Mouse (Mus musculus): Measurements from ENCODE around the gene Ednrb. TPM values are rescaled to one million over a fixed set of nuclear protein-coding genes. Genes with fewer than 3 reads are reported as not detected.
"Not testable (repeated sequence)": the region's sequence is repeated elsewhere in the genome, so short reads cannot be mapped to it uniquely, and the experiment has no call there.

The Ednrb gene
- polyA plus RNA-seq, 1 experiment from 2014 or later: 47.6 TPM

- no peak for DNase-seq (ENCODE audit: low spot score)
- 63% methylated on average over 10 of the region's 10 CpGs for WGBS
- no peaks in the 10 kb centered on the region for H3K9me3 ChIP-seq
- no peak overlapping the region for H3K27ac ChIP-seq
- H3K4me1 ChIP-seq: peaks cover 5% of the 10 kb centered on the region; the same call in 1 of the 2 replicates
- no peaks in the 10 kb centered on the region for H3K36me3 ChIP-seq
- H3K27me3 ChIP-seq (ENCODE audit: insufficient read depth, poor library complexity, severe bottlenecking): no peaks in the 10 kb centered on the region
- H3K4me3 ChIP-seq: no peak overlapping the region
Observed at GRCm38 (mm10) chr14:103814015-103814691, 30.0 kb downstream of the Ednrb start.

- no peaks in the 10 kb centered on the region for H3K27me3 ChIP-seq (ENCODE audit: insufficient read depth, poor library complexity, severe bottlenecking)
- DNase-seq (ENCODE audit: low spot score): no peak
- no peak overlapping the region for H3K27ac ChIP-seq
- no peak overlapping the region for H3K4me3 ChIP-seq
- WGBS: 55% methylated on average over 3 of the region's 3 CpGs
- peaks cover 5% of the 10 kb centered on the region; the same call in 1 of the 2 replicates for H3K4me1 ChIP-seq
- H3K9me3 ChIP-seq: no peaks in the 10 kb centered on the region
- H3K36me3 ChIP-seq: no peaks in the 10 kb centered on the region
Observed at GRCm38 (mm10) chr14:103813246-103813645, 31.0 kb downstream of the Ednrb start.

- DNase-seq (ENCODE audit: low spot score): no peak
- no peaks in the 10 kb centered on the region for H3K27me3 ChIP-seq (ENCODE audit: insufficient read depth, poor library complexity, severe bottlenecking)
- no peaks in the 10 kb centered on the region for H3K9me3 ChIP-seq
- no peak overlapping the region for H3K4me3 ChIP-seq
- no peak overlapping the region for H3K27ac ChIP-seq
- peaks cover 5% of the 10 kb centered on the region; the same call in 1 of the 2 replicates for H3K4me1 ChIP-seq
- no peaks in the 10 kb centered on the region for H3K36me3 ChIP-seq
- WGBS: 88% methylated on average over 7 of the region's 7 CpGs
Observed at GRCm38 (mm10) chr14:103811291-103811690, 32.9 kb downstream of the Ednrb start.

GRCm38 (mm10) chr14:103803907-103804659 is 40.1 kb downstream of the Ednrb start:
- Histone ChIP-seq H3K4me1 (0 out of 2 replicates have a peak, but pooled peaks cover 2% of the 10 kb centered on the region), H3K27me3 (ENCODE audit: insufficient read depth, poor library complexity, severe bottlenecking) (no peaks in the 10 kb centered on the region), H3K9me3 (no peaks in the 10 kb centered on the region), H3K27ac (no peak overlapping the region), H3K4me3 (no peak overlapping the region), H3K36me3 (no peaks in the 10 kb centered on the region)
- no peak for DNase-seq (ENCODE audit: low spot score)
- WGBS: 41% methylated on average over 4 of the region's 4 CpGs

GRCm38 (mm10) chr14:103797123-103797522 is 47.1 kb downstream of the Ednrb start:
- no peak overlapping the region for H3K4me3 ChIP-seq
- H3K36me3 ChIP-seq: no peaks in the 10 kb centered on the region
- H3K27ac ChIP-seq: no peak overlapping the region
- no peaks in the 10 kb centered on the region for H3K9me3 ChIP-seq
- peaks cover 4% of the 10 kb centered on the region; the same call in 1 of the 2 replicates for H3K4me1 ChIP-seq
- WGBS: 84% methylated on average over 3 of the region's 3 CpGs
- H3K27me3 ChIP-seq (ENCODE audit: insufficient read depth, poor library complexity, severe bottlenecking): no peaks in the 10 kb centered on the region
- no peak for DNase-seq (ENCODE audit: low spot score)

GRCm38 (mm10) chr14:103795591-103795990 is 48.6 kb downstream of the Ednrb start:
- Histone ChIP-seq H3K27me3 (ENCODE audit: insufficient read depth, poor library complexity, severe bottlenecking) (no peaks in the 10 kb centered on the region), H3K4me1 (peaks cover 4% of the 10 kb centered on the region; the same call in 1 of the 2 replicates), H3K4me3 (no peak overlapping the region), H3K36me3 (no peaks in the 10 kb centered on the region), H3K27ac (no peak overlapping the region), H3K9me3 (no peaks in the 10 kb centered on the region)
- DNase-seq (ENCODE audit: low spot score): no peak
- 91% methylated on average over 1 of the region's 1 CpGs for WGBS

GRCm38 (mm10) chr14:103793409-103793808 is 50.8 kb downstream of the Ednrb start:
- no peak overlapping the region for H3K4me3 ChIP-seq
- no peak for DNase-seq (ENCODE audit: low spot score)
- no peaks in the 10 kb centered on the region for H3K36me3 ChIP-seq
- WGBS: 67% methylated on average over 5 of the region's 5 CpGs
- H3K27me3 ChIP-seq (ENCODE audit: insufficient read depth, poor library complexity, severe bottlenecking): no peaks in the 10 kb centered on the region
- no peak overlapping the region for H3K27ac ChIP-seq
- H3K9me3 ChIP-seq: no peaks in the 10 kb centered on the region
- H3K4me1 ChIP-seq: peaks cover 4% of the 10 kb centered on the region; the same call in 1 of the 2 replicates

- DNase-seq (ENCODE audit: low spot score): no peak
- 17% methylated on average over 1 of the region's 1 CpGs for WGBS
- Histone ChIP-seq H3K36me3 (no peaks in the 10 kb centered on the region), H3K4me3 (no peak overlapping the region), H3K4me1 (peaks cover 4% of the 10 kb centered on the region; the same call in 1 of the 2 replicates), H3K9me3 (no peaks in the 10 kb centered on the region), H3K27ac (0 out of 2 replicates have a peak overlapping the region, but pooled peaks have one; percentile 22), H3K27me3 (ENCODE audit: insufficient read depth, poor library complexity, severe bottlenecking) (no peaks in the 10 kb centered on the region)
Observed at GRCm38 (mm10) chr14:103792726-103793125, 51.5 kb downstream of the Ednrb start.

- Histone ChIP-seq H3K27me3 (ENCODE audit: insufficient read depth, poor library complexity, severe bottlenecking) (no peaks in the 10 kb centered on the region), H3K36me3 (no peaks in the 10 kb centered on the region), H3K4me3 (no peak overlapping the region), H3K27ac (no peak overlapping the region), H3K9me3 (no peaks in the 10 kb centered on the region), H3K4me1 (peaks cover under 1% of the 10 kb centered on the region; the same call in 1 of the 2 replicates)
- 81% methylated on average over 2 of the region's 2 CpGs for WGBS
- no peak for DNase-seq (ENCODE audit: low spot score)
Observed at GRCm38 (mm10) chr14:103787547-103787946, 56.7 kb downstream of the Ednrb start.

GRCm38 (mm10) chr14:103785096-103785965 is 58.9 kb downstream of the Ednrb start:
- H3K36me3 ChIP-seq: no peaks in the 10 kb centered on the region
- WGBS: 66% methylated on average over 9 of the region's 9 CpGs
- no peak overlapping the region for H3K4me3 ChIP-seq
- H3K9me3 ChIP-seq: no peaks in the 10 kb centered on the region
- H3K27me3 ChIP-seq (ENCODE audit: insufficient read depth, poor library complexity, severe bottlenecking): no peaks in the 10 kb centered on the region
- no peaks in the 10 kb centered on the region for H3K4me1 ChIP-seq
- H3K27ac ChIP-seq: no peak overlapping the region
- no peak for DNase-seq (ENCODE audit: low spot score)

GRCm38 (mm10) chr14:103780336-103780735 is 63.9 kb downstream of the Ednrb start:
- not testable (repeated sequence) for H3K27me3 ChIP-seq (ENCODE audit: insufficient read depth, poor library complexity, severe bottlenecking); H3K27ac ChIP-seq; H3K4me1 ChIP-seq; DNase-seq (ENCODE audit: low spot score); H3K36me3 ChIP-seq; H3K4me3 ChIP-seq; H3K9me3 ChIP-seq
- 89% methylated on average over 6 of the region's 6 CpGs for WGBS

- H3K4me1 ChIP-seq: no peaks in the 10 kb centered on the region
Observed at GRCm38 (mm10) chr14:103779276-103779675, 64.9 kb downstream of the Ednrb start.

More at GRCm38 (mm10) chr14:103779276-103779675, 64.9 kb downstream of the Ednrb start:
- Histone ChIP-seq H3K36me3 (no peaks in the 10 kb centered on the region), H3K4me3 (no peak overlapping the region), H3K27ac (no peak overlapping the region), H3K9me3 (no peaks in the 10 kb centered on the region), H3K27me3 (ENCODE audit: insufficient read depth, poor library complexity, severe bottlenecking) (no peaks in the 10 kb centered on the region)
- no peak for DNase-seq (ENCODE audit: low spot score)
- WGBS: 84% methylated on average over 6 of the region's 6 CpGs
